Mouse (Mus musculus) neural tube, embryonic 11.5 days (tissue): ENCODE measurements at regions not wholly inside any gene's neighbourhood (a gene's known extent, or its start where the extent isn't known, plus 50 kb on each side); places are given as distances from the start of the nearest gene placed in this dataset.
"Not testable (repeated sequence)": the region's sequence is repeated elsewhere in the genome, so short reads cannot be mapped to it uniquely, and the experiment has no call there.

Experiments used
- ATAC-seq: fragments of 200-750 bp; cut with Nextera tagmentation; 2 replicates; pipeline ENCODE4 v1.8.0; 2017; ENCODE audit warnings: moderate number of reproducible peaks, mild to moderate bottlenecking, moderate TSS enrichment, moderate library complexity; ENCODE audit not compliant: insufficient read depth, low FRiP score, low TSS enrichment
- DNase-seq: peaks from one replicate; pipeline ENCODE4 v3.0.0-alpha.2; 2015; ENCODE audit warnings: low spot score
- H3K27ac ChIP-seq: fragments of 300-500 bp; sonication (generic); 2 replicates; pipeline ENCODE4 v1.5.1; 2014; ENCODE audit warnings: low read depth, mild to moderate bottlenecking, low read length
- H3K27me3 ChIP-seq: fragments of 300-500 bp; sonication (generic); 2 replicates; pipeline ENCODE4 v1.6.1; 2014; ENCODE audit warnings: mild to moderate bottlenecking, low read length, mixed read lengths; ENCODE audit not compliant: control insufficient read depth, insufficient read depth
- H3K36me3 ChIP-seq: fragments of 300-500 bp; sonication (generic); 2 replicates; pipeline ENCODE4 v1.6.1; 2014; ENCODE audit warnings: mild to moderate bottlenecking, low read length, moderate library complexity, mixed read lengths; ENCODE audit not compliant: control insufficient read depth, insufficient read depth
- H3K4me1 ChIP-seq: fragments of 300-500 bp; sonication (generic); 2 replicates; pipeline ENCODE4 v1.6.1; 2014; ENCODE audit warnings: low read length, mixed read lengths; ENCODE audit not compliant: control insufficient read depth, insufficient read depth
- H3K4me2 ChIP-seq: fragments of 300-500 bp; sonication (generic); 2 replicates; pipeline ENCODE4 v1.6.1; 2014; ENCODE audit warnings: low read depth, mild to moderate bottlenecking, moderate library complexity
- H3K4me3 ChIP-seq: fragments of 300-500 bp; sonication (generic); 2 replicates; pipeline ENCODE4 v1.5.1; 2014; ENCODE audit warnings: low read depth, low read length
- H3K9ac ChIP-seq: fragments of 300-500 bp; sonication (generic); 2 replicates; pipeline ENCODE4 v1.6.1; 2014; ENCODE audit warnings: mild to moderate bottlenecking, low read length
- H3K9me3 ChIP-seq: fragments of 300-500 bp; sonication (generic); 2 replicates; pipeline ENCODE4 v1.6.1; 2016; ENCODE audit warnings: low read length; ENCODE audit not compliant: control insufficient read depth
- WGBS: fragments of 180-500 bp; shearing (Covaris S2); extraction: QIAGEN DNeasy Blood & Tissue Kit; methylation state at CpG from one replicate; pipeline ENCODE4 v1.1.7; 2014; 5-methylcytosine and 5-hydroxymethylcytosine counted together

- Histone ChIP-seq H3K4me1 (no peaks in the 10 kb centered on the region), H3K27me3 (no peaks in the 10 kb centered on the region), H3K4me3 (no peak overlapping the region), H3K9me3 (no peaks in the 10 kb centered on the region), H3K4me2 (no peak overlapping the region), H3K9ac (no peak overlapping the region), H3K36me3 (no peaks in the 10 kb centered on the region), H3K27ac (no peak overlapping the region)
- no peak for ATAC-seq
- no peak for DNase-seq
- WGBS = 92% methylated on average over 2 of the region's 2 CpGs
These were observed 169.9 kb upstream of the Frmd6 start for GRCm38 (mm10) chr12:70655411-70655811.

- Histone ChIP-seq H3K4me2 (no peak overlapping the region), H3K4me1 (no peaks in the 10 kb centered on the region), H3K36me3 (no peaks in the 10 kb centered on the region), H3K4me3 (no peak overlapping the region), H3K9ac (no peak overlapping the region), H3K27me3 (no peaks in the 10 kb centered on the region), H3K27ac (no peak overlapping the region), H3K9me3 (no peaks in the 10 kb centered on the region)
- DNase-seq (no peak), ATAC-seq (no peak)
- 75% methylated on average over 8 of the region's 8 CpGs for WGBS
These were observed 169.3 kb upstream of the Frmd6 start for GRCm38 (mm10) chr12:70655900-70656544.

- 72% methylated on average over 7 of the region's 7 CpGs for WGBS
- H3K4me2 ChIP-seq = no peak overlapping the region
- DNase-seq (no peak), ATAC-seq (no peak)
- H3K27ac ChIP-seq = no peak overlapping the region
- no peaks in the 10 kb centered on the region for H3K9me3 ChIP-seq
- H3K36me3 ChIP-seq = no peaks in the 10 kb centered on the region
- no peaks in the 10 kb centered on the region for H3K4me1 ChIP-seq
- no peaks in the 10 kb centered on the region for H3K27me3 ChIP-seq
- H3K9ac ChIP-seq = no peak overlapping the region
- no peak overlapping the region for H3K4me3 ChIP-seq
These were observed 168.4 kb upstream of the Frmd6 start for GRCm38 (mm10) chr12:70656805-70657492.

- H3K9me3 ChIP-seq = no peaks in the 10 kb centered on the region
- WGBS = 85% methylated on average over 3 of the region's 3 CpGs
- H3K36me3 ChIP-seq = no peaks in the 10 kb centered on the region
- no peak overlapping the region for H3K4me2 ChIP-seq
- DNase-seq (no peak), ATAC-seq (no peak)
- no peak overlapping the region for H3K27ac ChIP-seq
- no peaks in the 10 kb centered on the region for H3K4me1 ChIP-seq
- H3K4me3 ChIP-seq = no peak overlapping the region
- H3K9ac ChIP-seq = no peak overlapping the region
- H3K27me3 ChIP-seq = no peaks in the 10 kb centered on the region
These were observed 167.9 kb upstream of the Frmd6 start for GRCm38 (mm10) chr12:70657493-70657810.

GRCm38 (mm10) chr12:70658106-70658505 lies 167.2 kb upstream of the Frmd6 start:
- DNase-seq = no peak
- no peak for ATAC-seq
- H3K27me3 ChIP-seq = no peaks in the 10 kb centered on the region
- H3K9me3 ChIP-seq = no peaks in the 10 kb centered on the region
- no peaks in the 10 kb centered on the region for H3K36me3 ChIP-seq
- no peak overlapping the region for H3K4me2 ChIP-seq
- H3K4me3 ChIP-seq = no peak overlapping the region
- H3K27ac ChIP-seq = no peak overlapping the region
- no peaks in the 10 kb centered on the region for H3K4me1 ChIP-seq
- WGBS = 86% methylated on average over 5 of the region's 5 CpGs
- H3K9ac ChIP-seq = no peak overlapping the region

GRCm38 (mm10) chr12:70660388-70660787 lies 164.9 kb upstream of the Frmd6 start:
- H3K36me3 ChIP-seq = no peaks in the 10 kb centered on the region
- H3K4me2 ChIP-seq = no peak overlapping the region
- H3K9ac ChIP-seq = no peak overlapping the region
- no peak overlapping the region for H3K27ac ChIP-seq
- no peak for DNase-seq
- H3K27me3 ChIP-seq = no peaks in the 10 kb centered on the region
- no peak overlapping the region for H3K4me3 ChIP-seq
- WGBS = 90% methylated on average over 4 of the region's 4 CpGs
- ATAC-seq = no peak
- no peaks in the 10 kb centered on the region for H3K4me1 ChIP-seq
- H3K9me3 ChIP-seq = no peaks in the 10 kb centered on the region

GRCm38 (mm10) chr12:70668158-70668557 lies 157.2 kb upstream of the Frmd6 start:
- not testable (repeated sequence) for H3K27me3 ChIP-seq, ATAC-seq, H3K4me3 ChIP-seq, H3K36me3 ChIP-seq, H3K4me2 ChIP-seq, DNase-seq, H3K9ac ChIP-seq, H3K4me1 ChIP-seq, H3K27ac ChIP-seq, H3K9me3 ChIP-seq
- 95% methylated on average over 5 of the region's 8 CpGs for WGBS

GRCm38 (mm10) chr12:70672115-70672514 lies 153.2 kb upstream of the Frmd6 start:
- H3K4me1 ChIP-seq = no peaks in the 10 kb centered on the region
- DNase-seq (no peak), ATAC-seq (no peak)
- 87% methylated on average over 7 of the region's 7 CpGs for WGBS
- H3K4me2 ChIP-seq = no peak overlapping the region
- no peak overlapping the region for H3K27ac ChIP-seq
- no peak overlapping the region for H3K9ac ChIP-seq
- no peaks in the 10 kb centered on the region for H3K36me3 ChIP-seq
- H3K9me3 ChIP-seq = no peaks in the 10 kb centered on the region
- no peaks in the 10 kb centered on the region for H3K27me3 ChIP-seq
- H3K4me3 ChIP-seq = no peak overlapping the region

GRCm38 (mm10) chr12:70673188-70673587 lies 152.1 kb upstream of the Frmd6 start:
- ATAC-seq (no peak), DNase-seq (no peak)
- H3K9me3 ChIP-seq = no peaks in the 10 kb centered on the region
- no peaks in the 10 kb centered on the region for H3K4me1 ChIP-seq
- H3K9ac ChIP-seq = no peak overlapping the region
- H3K4me2 ChIP-seq = no peak overlapping the region
- no peak overlapping the region for H3K4me3 ChIP-seq
- H3K27ac ChIP-seq = no peak overlapping the region
- WGBS = 59% methylated on average over 11 of the region's 11 CpGs
- H3K27me3 ChIP-seq = no peaks in the 10 kb centered on the region
- no peaks in the 10 kb centered on the region for H3K36me3 ChIP-seq
